Mouse (Mus musculus) lung, postnatal 10 days (tissue): ENCODE measurements around the gene Cybrd1.

Experiments used
- DNase-seq: peaks from one replicate; pipeline ENCODE4 v3.0.0; 2021

Cybrd1 gene

DNA sequence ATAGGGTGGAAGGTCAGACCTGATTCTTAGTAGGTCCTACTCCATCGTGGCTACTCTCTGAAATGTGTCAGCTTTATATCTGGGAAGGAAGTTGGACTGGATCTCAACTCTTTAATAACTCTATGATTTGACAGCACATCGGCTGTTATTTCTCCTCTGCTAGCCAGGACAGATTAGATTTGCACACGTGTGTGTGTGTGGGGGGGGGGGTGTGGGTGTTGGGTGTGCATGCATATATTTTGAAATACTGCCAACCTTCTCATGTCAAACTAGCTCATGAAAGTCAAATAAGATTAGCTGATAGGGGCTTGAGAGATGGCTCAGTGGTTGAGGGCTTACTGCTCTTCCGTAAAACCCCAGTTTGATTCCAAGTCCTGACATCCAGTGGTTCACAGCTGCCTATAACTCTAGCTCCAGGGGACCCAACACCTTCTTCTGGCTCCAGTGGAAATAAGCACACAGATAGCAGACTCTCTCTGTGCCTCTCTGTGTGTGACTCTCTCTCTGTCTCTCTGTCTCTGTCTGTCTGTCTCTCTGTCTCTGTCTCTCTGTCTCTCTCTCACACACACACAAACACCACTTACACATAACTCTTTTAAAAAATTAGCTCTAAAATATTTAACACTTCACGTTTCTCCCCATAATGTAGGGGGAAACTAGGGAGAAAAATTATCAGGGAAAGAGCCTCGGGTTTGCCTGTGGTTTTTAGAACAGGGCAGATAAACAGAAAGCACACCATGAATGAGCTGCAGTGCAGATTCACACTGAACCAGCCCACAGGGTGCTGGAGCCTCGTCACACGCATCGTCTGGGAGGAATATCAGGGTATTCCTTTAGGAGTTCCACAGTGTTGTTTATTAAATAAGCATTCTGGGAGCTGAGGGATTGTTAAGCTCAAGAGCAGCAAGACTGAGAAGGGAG is 58.9 kb downstream of the Cybrd1 start:
- no peak for DNase-seq

DNA sequence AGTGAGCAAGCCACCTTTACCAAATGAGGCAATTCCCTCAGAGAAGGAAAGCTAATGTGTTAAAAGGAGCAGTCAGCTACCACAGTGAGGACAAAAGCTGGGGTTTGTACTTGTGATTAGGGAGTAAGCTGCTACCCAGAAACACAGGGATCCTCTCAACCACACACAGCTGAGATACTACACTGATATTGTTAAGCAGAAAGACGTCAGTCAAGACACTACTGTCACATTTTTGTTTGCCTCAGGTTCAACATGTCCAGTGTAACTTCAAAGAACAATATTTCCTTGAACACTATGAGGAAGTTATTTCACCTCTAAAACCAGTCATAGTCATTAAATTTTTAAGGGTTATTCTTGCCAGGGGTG is 59.5 kb downstream of the Cybrd1 start:
- no peak for DNase-seq

DNA sequence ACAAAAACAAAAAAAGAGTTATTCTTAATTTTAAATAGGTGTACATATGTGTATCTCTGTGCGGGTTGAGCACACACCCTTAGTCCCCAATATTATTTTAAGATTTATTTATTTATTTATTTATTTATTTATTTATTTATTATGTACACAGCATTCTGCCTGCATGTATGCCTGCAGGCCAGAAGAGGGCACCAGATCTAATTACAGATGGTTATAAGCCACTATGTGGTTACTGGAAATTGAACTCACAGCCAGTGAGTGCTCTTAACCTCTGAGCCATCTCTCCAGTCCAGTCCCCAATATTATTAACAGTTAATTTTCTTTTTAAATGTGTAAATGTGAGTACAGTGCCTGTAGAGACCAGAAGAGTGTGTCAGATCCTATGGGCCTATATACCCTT is 60.0 kb downstream of the Cybrd1 start:
- DNase-seq = no peak

DNA sequence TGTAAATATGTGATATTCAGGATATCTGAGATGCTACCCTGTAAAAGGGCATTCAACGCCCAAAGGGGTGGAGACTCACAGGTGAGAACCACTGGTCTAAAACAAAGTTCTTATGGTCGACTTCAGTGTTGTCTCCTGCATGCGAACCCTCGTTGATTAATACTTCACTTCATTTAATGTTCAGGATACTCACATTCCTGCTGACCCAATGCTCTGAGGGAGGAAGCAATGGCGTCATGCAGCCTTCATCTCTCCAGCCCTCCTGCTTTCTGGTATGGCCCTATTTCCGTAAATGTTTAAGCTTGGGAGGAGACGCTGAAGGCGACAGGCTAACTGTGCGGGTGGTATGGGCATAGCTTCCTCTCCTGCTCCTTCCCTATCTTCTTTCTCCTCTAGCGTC is 62.0 kb downstream of the Cybrd1 start:
- DNase-seq = no peak

DNA sequence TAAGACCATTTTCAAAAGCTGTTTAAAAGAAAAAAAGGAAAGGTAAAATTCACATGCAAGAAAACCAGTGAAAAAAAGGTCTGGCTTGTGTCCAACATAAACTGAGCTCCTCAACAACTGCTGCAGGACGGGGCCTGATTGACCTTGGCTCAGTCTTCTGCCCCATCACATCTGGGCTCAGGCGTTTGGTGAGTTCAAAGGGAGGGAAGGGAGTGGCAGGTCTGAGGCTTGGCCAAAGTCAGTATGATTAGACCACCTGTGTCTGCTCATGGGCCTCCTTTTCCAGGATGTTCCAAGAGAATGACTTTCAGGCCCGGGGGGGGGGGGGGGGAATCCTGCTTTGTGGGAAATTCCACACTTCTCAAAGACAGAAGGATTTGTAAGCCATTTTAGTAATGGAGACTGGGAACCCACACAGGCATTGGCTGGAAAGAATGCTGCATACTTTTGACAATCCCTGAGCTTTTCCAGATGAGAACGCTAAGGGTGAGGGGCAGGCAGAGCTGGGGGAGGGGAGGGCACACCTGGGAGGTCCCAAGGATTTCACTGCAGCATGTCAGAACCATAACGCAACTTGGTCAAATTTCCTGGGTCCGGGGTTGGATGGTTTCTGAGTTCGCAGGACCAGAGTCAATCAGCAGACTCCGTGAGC is 63.0 kb downstream of the Cybrd1 start:
- no peak for DNase-seq

DNA sequence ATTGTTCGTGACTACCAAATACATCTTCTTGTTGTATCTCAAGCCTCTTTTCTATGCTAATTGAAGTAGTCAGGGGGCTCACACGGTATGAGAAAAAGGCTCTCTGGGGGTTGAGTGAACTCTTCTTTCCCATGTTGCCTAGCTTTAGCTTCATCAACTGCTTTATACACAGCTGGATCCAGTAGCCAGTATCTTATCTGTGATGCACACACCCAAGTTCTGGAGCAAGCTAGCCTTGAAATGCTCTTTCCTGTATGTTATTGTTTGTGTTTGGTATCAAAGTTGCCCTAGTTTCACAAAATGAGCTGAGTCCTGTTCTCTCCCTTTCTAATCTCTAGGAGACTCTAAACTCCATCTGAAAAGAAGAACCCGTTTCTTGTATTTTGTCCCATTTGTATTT is 70.2 kb downstream of the Cybrd1 start:
- DNase-seq = no peak

DNA sequence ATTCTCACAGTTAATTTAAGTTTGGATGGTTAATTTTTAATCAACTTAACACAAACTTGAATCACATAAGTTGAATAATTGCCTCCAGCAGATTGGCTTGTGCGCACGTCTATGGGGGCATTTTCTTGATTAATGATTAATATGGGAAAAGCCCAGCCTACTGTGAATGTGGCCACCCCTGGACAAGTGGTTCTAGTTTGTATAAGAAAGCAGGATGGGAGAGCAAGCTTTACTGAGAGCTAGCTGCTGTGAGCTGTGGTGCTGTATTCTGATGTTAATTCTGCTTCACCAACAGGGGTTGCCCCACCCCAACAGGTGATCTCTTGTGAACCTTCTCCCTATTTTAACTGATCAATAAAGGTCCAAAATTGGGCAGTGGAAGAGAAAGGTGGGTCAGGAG is 71.1 kb downstream of the Cybrd1 start:
- no peak for DNase-seq

DNA sequence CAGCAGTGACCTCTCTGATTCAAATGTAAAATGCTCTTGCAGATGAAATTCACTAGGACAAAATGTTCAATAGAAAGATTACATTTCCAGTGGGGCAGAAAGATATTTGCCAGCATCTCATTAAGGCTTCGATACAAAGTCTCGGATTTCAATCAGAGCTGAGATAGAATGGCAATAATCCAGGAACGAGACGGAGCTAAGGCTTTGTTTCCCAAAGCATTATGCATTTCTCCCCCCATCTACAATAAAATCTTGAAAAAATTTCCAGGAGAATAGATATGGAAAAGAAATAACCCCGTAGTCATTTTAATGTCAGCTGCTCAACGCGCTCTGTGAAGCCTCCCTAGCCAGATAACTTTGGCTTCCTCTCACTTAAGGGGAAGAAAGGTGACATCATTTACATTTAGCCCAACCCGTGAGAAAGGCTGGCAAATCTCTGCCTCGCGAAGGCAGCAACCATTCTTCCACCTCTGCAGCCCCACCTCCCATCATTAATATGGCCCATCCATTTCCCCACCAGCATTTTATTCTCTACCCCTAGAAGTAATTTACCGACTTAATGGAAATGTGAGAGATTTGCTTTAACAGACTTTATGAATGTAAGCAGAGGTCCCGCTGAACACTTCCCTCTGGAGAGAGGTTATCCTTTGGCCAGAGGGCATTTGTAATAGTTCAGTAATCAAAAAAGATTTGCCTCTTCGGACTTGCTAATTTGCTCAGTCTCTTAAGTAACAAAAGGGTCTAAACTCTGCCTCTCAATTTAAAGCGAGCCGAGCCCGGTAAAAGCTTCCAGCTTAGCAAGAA is 73.9 kb downstream of the Cybrd1 start:
- no peak for DNase-seq

DNA sequence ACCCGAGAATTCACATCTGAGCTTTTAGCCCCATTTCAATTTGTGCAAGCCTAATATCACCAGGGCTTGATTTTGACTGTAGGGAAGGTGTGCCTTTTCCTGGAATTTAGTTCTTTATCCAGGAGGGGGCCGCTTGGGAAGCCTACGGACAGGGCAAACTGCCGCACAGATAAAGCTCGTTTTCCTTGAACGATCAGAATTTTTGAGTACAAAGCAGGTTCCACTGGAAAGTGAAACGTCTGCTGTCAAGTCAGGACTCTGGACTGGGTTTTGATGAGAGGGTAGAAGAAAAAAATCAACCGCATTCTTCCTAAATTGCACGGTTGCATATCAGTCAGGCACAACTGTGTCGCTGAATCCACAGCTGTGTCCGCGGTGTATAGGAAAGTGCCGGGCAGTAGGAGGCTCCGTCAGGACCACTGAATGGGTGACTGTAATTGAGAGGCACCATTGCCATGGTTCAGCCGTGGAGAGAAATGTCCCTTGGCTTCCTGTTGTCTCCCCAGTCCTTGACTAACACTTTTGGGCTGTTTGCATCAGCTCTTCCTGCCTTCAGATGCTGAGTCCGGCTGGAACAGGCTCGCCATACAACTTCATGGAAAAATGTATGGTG is 74.6 kb downstream of the Cybrd1 start:
- no peak for DNase-seq
